Mouse (Mus musculus) mesoderm, embryonic 11.5 days (tissue): ENCODE results near the gene Scgb2a2.
"Not testable (repeated sequence)": the region's sequence is repeated elsewhere in the genome, so short reads cannot be mapped to it uniquely, and the experiment has no call there.

Experiments
- DNase-seq: peaks from one replicate; pipeline ENCODE4 v3.0.0-alpha.2; 2012; ENCODE audit warnings: low read depth, low spot score

The Scgb2a2 gene

DNA sequence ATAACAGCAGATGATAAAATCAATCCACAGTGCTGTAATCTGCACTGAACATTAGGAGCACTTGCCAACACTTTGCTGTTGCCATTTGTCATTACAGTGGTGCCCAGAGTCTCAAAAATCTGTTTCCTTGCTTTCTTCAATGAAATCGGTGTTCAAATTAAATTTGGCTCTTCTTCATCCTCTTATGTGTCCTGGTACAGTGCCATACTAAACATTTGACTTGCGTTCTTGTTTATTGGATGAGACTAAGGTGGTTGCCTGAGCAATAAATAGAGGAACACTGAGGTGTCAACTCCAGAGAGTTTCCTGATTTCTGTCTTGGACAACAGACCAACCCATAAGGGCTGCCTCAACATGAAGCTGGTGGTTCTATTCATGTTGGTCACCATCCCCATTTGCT is at the start of gene Scgb2a2:
Scgb2a2 (plus strand) TSS at position 301 of the 400 bp plus-strand sequence.
- DNase-seq: no peak

- not testable (repeated sequence) for DNase-seq
Measured at GRCm38 (mm10) chr19:9836581-9837340, 10.6 kb upstream of the Scgb2a2 start.

- no peak for DNase-seq
Measured at GRCm38 (mm10) chr19:9837341-9837715, 10.0 kb upstream of the Scgb2a2 start.

GRCm38 (mm10) chr19:9849368-9850075 is 2.2 kb downstream of the Scgb2a2 start:
- not testable (repeated sequence) for DNase-seq

GRCm38 (mm10) chr19:9860821-9861220 is 13.5 kb downstream of the Scgb2a2 start:
- not testable (repeated sequence) for DNase-seq

- no peak for DNase-seq
Measured at GRCm38 (mm10) chr19:9864856-9865255, 17.5 kb downstream of the Scgb2a2 start.

DNA sequence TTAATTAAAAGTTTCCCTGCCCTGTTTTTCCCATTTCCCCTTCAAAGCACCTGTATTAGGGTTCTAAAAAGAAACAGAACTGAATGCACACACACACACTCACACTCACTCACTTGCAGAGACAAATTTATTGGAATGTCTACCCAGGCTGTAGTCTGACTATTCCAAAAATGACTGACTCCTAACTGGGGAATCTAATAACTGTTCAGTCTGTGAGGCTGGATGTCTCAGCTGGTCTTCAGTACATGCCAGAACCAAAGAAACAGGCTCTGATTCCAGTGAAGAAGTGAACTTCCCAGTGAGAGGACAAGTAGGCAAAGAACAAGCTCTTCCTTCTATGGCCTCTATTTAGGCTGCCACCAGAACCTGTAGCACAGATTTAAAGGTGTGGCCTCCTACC is 18.1 kb downstream of the Scgb2a2 start:
- DNase-seq: no peak

- DNase-seq: no peak
Measured at GRCm38 (mm10) chr19:9878186-9878835, 30.9 kb downstream of the Scgb2a2 start.

GRCm38 (mm10) chr19:9886348-9886747 is 39.0 kb downstream of the Scgb2a2 start:
- no peak for DNase-seq

GRCm38 (mm10) chr19:9886771-9887170 is 39.4 kb downstream of the Scgb2a2 start:
- DNase-seq: no peak

DNA sequence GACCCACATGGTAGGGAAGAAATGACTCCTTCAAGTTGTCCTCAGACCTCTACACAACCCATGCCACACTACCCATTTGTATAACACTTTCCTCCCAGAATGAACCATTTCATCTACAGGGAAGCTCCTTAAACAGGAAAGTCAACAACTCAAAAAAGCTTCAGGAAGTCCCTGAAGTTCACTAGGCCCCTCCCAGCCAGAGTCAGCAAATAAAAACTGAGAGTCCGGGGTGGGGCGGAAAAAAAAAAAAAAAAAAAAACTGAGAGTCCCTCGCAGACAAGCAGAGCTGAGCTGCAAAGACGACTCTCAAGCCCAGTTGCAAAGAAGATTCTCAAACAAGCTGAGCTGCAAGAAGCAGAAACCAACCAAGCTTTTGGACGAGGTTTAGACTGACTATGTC is 48.7 kb downstream of the Scgb2a2 start:
- no peak for DNase-seq

DNA sequence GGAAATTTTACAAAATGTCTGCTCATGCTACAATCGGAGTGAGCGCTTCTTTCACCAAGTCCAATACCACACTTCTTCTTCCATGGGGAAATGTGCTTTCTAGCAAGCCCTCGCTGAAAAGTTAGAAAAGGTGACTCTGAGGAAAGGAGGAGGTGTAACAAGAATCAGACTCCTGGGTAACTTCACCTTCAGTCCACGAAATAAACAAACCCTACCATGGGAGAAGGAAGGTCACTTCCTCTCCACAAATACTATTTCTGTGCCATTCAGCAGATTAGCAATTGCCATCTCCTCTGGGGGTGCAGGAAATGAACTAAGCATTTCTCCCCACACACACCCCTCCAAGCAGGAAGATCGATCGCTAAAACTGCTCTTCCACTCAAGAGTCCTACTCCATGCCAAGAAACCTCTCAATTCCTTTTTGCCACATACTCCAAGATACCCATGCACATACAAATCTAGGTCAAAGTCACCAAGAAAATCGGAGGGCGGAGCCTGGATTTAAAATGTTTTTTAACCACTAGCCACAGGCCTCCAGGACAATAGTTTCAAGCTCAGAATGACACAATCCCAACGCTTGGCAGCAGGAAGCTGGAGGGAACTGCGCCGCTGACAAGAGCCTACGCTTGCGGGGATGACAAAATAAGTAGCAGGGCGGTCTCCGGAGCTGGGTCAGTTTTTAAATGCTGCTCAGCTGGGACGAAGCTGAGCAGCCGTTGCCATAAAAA is 51.1 kb downstream of the Scgb2a2 start:
- DNase-seq: peak; percentile 13

GRCm38 (mm10) chr19:9899072-9899779 is 51.9 kb downstream of the Scgb2a2 start, which contains the start of gene Incenp:
Gene Incenp (minus strand): TSS chr19:9899551.
- peak; percentile 98 for DNase-seq

DNA sequence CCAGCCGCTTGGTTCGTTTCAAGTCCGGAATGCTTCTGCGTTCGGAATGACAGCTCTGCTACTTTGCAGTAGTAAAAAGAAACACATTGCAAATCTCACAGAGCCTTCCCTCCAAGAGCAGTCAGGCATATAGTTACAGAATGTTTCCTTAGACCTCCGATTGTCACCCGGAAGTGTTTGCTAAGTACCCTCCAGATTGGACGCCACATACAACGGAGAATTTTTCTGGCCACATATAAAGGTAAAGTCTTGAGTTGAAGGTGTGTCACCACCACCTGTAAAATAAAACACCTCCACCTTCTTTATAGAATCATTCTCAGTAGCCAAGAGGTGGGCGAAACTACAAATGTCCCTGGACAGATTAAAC is 52.4 kb downstream of the Scgb2a2 start:
- DNase-seq: no peak

DNA sequence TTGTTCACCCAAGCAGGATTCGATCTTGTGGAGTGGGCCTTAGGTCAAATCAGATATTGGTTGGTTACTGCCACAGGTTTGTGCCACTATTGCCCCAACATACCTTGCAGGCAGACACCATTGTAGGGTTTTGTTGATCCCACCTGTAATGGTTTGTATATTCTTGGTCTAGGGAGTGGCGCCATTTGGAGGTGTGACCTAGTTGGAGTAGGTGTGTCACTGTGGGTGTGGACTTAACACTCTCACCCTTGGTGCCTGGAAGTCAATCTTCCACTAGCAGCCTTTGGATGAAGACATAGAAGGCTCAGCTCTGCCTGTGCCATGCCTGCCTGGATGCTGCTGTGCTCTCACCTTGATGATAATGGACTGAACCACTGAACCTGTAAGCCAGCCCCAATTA is 53.3 kb downstream of the Scgb2a2 start:
- not testable (repeated sequence) for DNase-seq
